In the genomic region with DNA sequence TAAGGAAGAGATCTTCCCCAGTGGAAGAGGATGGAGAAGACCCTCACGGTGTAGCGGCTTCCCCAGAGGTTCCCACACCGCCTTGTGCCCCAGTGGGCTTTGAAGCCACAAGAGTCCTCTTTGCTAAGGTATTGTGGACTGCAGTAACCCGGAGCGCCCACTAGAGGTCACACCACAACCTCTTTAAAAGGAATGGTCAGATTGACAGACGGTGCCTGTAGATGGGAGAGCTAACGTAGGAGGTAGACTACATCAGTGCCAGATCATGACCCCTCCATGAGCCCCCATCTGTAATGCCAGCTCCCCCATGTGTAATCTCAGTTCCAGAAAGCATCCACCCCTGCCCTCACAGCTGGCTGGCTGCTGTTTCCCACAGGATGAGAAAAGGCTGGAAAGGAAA, we compare ENCODE assay signal across 10 mouse cellular contexts. TPM values are rescaled to one million over a fixed set of nuclear protein-coding genes. Genes with fewer than 3 reads are reported as not detected.
DNase-seq lines count a peak whose midpoint lies in the region; ATAC-seq and TF ChIP-seq lines count a peak whose summit lies in the region.
"Had no signal": no experiment of that assay in that cellular context is flagged by ENCODE, and none has a peak within 500 bp of the region (broad histone marks: within the 10 kb centered on the region; RNA-seq: fewer than 3 reads in every experiment).

No protein-coding gene starts in this region.

- ATAC-seq in limb, embryonic 14.5 days (ENCODE audit: low FRiP score, low read depth): peak; percentile 60; the same call in 1 of the 2 replicates

- no peak overlapping the region for H3K27ac ChIP-seq in limb, embryonic 14.5 days (replicated peaks; ENCODE audit: low read depth, low read length)
- H3K27ac ChIP-seq in testis, adult 2 months (ENCODE audit: control insufficient read depth, insufficient read depth, low read depth, low read length): no peak overlapping the region
- H3K27ac ChIP-seq: embryonic facial prominence, embryonic 13.5 days; stomach, embryonic 15.5 days had no signal

- H3K27me3 ChIP-seq in limb, embryonic 14.5 days (ENCODE audit: control insufficient read depth, insufficient read depth, low read length): no peaks in the 10 kb centered on the region
- no peaks in the 10 kb centered on the region for H3K27me3 ChIP-seq in testis, adult 2 months (ENCODE audit: control insufficient read depth, insufficient read depth, low read length)
- H3K27me3 ChIP-seq: stomach, embryonic 15.5 days had no signal

- WGBS in limb, embryonic 14.5 days: 6% methylated on average over 7 of the region's 7 CpGs

- no peak overlapping the region for H3K4me2 ChIP-seq in limb, embryonic 14.5 days (replicated peaks; ENCODE audit: low read depth, low read length, severe bottlenecking)
- H3K4me2 ChIP-seq: embryonic facial prominence, embryonic 13.5 days; stomach, embryonic 15.5 days had no signal

- no peaks in the 10 kb centered on the region for H3K4me1 ChIP-seq in limb, embryonic 14.5 days (ENCODE audit: control insufficient read depth, insufficient read depth, low read length)
- peaks cover 9% of the 10 kb centered on the region for H3K4me1 ChIP-seq in testis, adult 2 months (ENCODE audit: control insufficient read depth, insufficient read depth, low read length)
- H3K4me1 ChIP-seq: embryonic facial prominence, embryonic 13.5 days; stomach, embryonic 15.5 days had no signal

- no peak overlapping the region for H3K9ac ChIP-seq in limb, embryonic 14.5 days (ENCODE audit: low read depth, low read length, severe bottlenecking)
- H3K9ac ChIP-seq: embryonic facial prominence, embryonic 13.5 days; stomach, embryonic 15.5 days had no signal

- peaks cover 21% of the 10 kb centered on the region for H3K36me3 ChIP-seq in limb, embryonic 14.5 days (ENCODE audit: control insufficient read depth, insufficient read depth, low read length)
- H3K36me3 ChIP-seq in testis, adult 2 months (ENCODE audit: control insufficient read depth, insufficient read depth, low read length): no peaks in the 10 kb centered on the region

- peak; percentile 63; the same call in 1 of the 2 replicates for TF ChIP-seq CTCF in testis, adult 2 months (IDR thresholded peaks at IDR 0.05; ENCODE audit: control insufficient read depth, insufficient read depth, insufficient replicate concordance, low read depth, low read length)

- no peak for TF ChIP-seq POLR2A in limb, embryonic 14.5 days (IDR thresholded peaks at IDR 0.05; ENCODE audit: borderline replicate concordance, extremely low read depth, insufficient read depth, insufficient read length)
- TF ChIP-seq POLR2A in testis, adult 2 months (IDR thresholded peaks at IDR 0.05; ENCODE audit: control insufficient read depth, low read depth, low read length): no peak

- no peak overlapping the region for H3K4me3 ChIP-seq in limb, embryonic 14.5 days (replicated peaks; ENCODE audit: low read length)
- no peak overlapping the region for H3K4me3 ChIP-seq in testis, adult 2 months (ENCODE audit: control insufficient read depth, low read depth, low read length)
- H3K4me3 ChIP-seq: embryonic facial prominence, embryonic 13.5 days; stomach, embryonic 15.5 days had no signal

- H3K9me3 ChIP-seq in limb, embryonic 14.5 days (ENCODE audit: control insufficient read depth, low read length): no peaks in the 10 kb centered on the region
- H3K9me3 ChIP-seq: stomach, embryonic 15.5 days had no signal

- DNase-seq in 416B (ENCODE audit: low read depth): peak; percentile 82
- peak; percentile 88 for DNase-seq in ZHBTc4 (ENCODE audit: low read depth, low spot score)
- peak; percentile 78 to 85 for DNase-seq in cerebellum, postnatal 36 days
- peak; percentile 56 to 61 for DNase-seq in gastrocnemius, postnatal 4 days (ENCODE audit: low spot score in 2 of 2)
- peak; percentile 79 for DNase-seq in kidney, adult 9 months
- DNase-seq in limb, embryonic 14.5 days (ENCODE audit: low spot score): peak; percentile 77
- DNase-seq in naive thymus-derived CD4-positive, alpha-beta T cell, adult 2 months (ENCODE audit: low read depth): peak; percentile 84

RNA-seq across cellular contexts. Expression of a gene that starts 3.0 kb away (rescaled TPM):
- total RNA-seq in gastrocnemius, postnatal 4 days (2021): not detected
- not detected in 2 replicates for polyA plus RNA-seq in limb, embryonic 14.5 days (2012; rRNA removed)
- polyA plus RNA-seq in limb, embryonic 14.5 days (2014; fragmentation: Nextera tagmentation; extraction: Ambion mirVana): not detected in 2 replicates
- 438 and 472 TPM in 2 replicates for polyA plus RNA-seq in testis, adult 2 months (2012; rRNA removed)
- polyA plus RNA-seq: embryonic facial prominence, embryonic 13.5 days; stomach, embryonic 15.5 days had no signal

RNA-seq across cellular contexts. Expression of a gene that starts 31.5 kb away (rescaled TPM):
- 10 to 100 TPM; 52.8 to 68.4 TPM for total RNA-seq in gastrocnemius, postnatal 4 days (2021)
- polyA plus RNA-seq in limb, embryonic 14.5 days (2012; rRNA removed): 21.5 and 28.5 TPM in 2 replicates
- polyA plus RNA-seq in limb, embryonic 14.5 days (2014; fragmentation: Nextera tagmentation; extraction: Ambion mirVana): 19.1 and 21.0 TPM in 2 replicates
- 6.1 and 6.8 TPM in 2 replicates for polyA plus RNA-seq in testis, adult 2 months (2012; rRNA removed)

RNA-seq across cellular contexts. Expression of a gene that starts 43.0 kb away (rescaled TPM):
- 100 to 1,000 TPM; 104 to 105 TPM for total RNA-seq in gastrocnemius, postnatal 4 days (2021)
- 49.6 and 59.5 TPM in 2 replicates for polyA plus RNA-seq in limb, embryonic 14.5 days (2012; rRNA removed)
- 226 and 238 TPM in 2 replicates for polyA plus RNA-seq in limb, embryonic 14.5 days (2014; fragmentation: Nextera tagmentation; extraction: Ambion mirVana)
- 22.6 and 26.5 TPM in 2 replicates for polyA plus RNA-seq in testis, adult 2 months (2012; rRNA removed)

Comparison
In these comparisons a context has a peak if more than half of its experiments do, and no peak if none do; other contexts are left out.
1. RNA of a gene that starts 3.0 kb away (polyA plus RNA-seq): 438 to 472 TPM in testis, adult 2 months; not detected in limb, embryonic 14.5 days; every median in the first group is over 100 times any median in the second.
2. Peak in every context shown above with its lines, with median percentiles within 50 percentile points of each other: DNase-seq.